ENCODE assay signal across 7 mouse cellular contexts in genomic region chr19:6018142-6019089, GRCm38 (mm10). TPM values are rescaled to one million over a fixed set of nuclear protein-coding genes. Genes with fewer than 3 reads are reported as not detected.
DNase-seq lines count a peak whose midpoint lies in the region; ATAC-seq lines count a peak whose summit lies in the region.

No protein-coding gene starts in this region.

- DNase-seq in CD8-positive naive resting alpha-beta T cell, adult 2 months (ENCODE audit: low read depth in 2 of 2, low spot score in 2 of 2), result peak; percentile 82 to 92
- peak; percentile 95 for DNase-seq in ZHBTc4 (ENCODE audit: low read depth, low spot score)
- peak; percentile 87 to 88 for DNase-seq in layer of hippocampus, postnatal 10 days (ENCODE audit: low spot score in 2 of 2)
- peak; percentile 91 for DNase-seq in lung, postnatal 25 days (ENCODE audit: low spot score)
- peak; percentile 94 for DNase-seq in skeletal muscle tissue, adult 2 months (ENCODE audit: low read depth, low spot score)

- peak; percentile 53 for ATAC-seq in common myeloid progenitor, adult 5-6 weeks (replicated peaks; ENCODE audit: low read depth, poor library complexity, severe bottlenecking)
- peak; percentile 62 for ATAC-seq in granulocyte monocyte progenitor cell, adult 5-6 weeks (replicated peaks; ENCODE audit: poor library complexity, severe bottlenecking)

RNA-seq across cellular contexts. Expression of gene Capn1, which starts 2.7 kb away (rescaled TPM):
- 29.9 and 37.2 TPM in 2 replicates for total RNA-seq in common myeloid progenitor, adult 5-6 weeks (2017)
- total RNA-seq in granulocyte monocyte progenitor cell, adult 5-6 weeks (2014; fragmentation: Nextera tagmentation), result 35.2 and 38.6 TPM in 2 replicates
- 32.2 and 37.7 TPM in 2 replicates for total RNA-seq in granulocyte monocyte progenitor cell, adult 5-6 weeks (2017)
- total RNA-seq in layer of hippocampus, postnatal 10 days (2021), result 10 to 100 TPM; 17.7 to 19.1 TPM

RNA-seq across cellular contexts. Expression of gene Syvn1, which starts 28.0 kb away (rescaled TPM):
- 5.9 and 6.5 TPM in 2 replicates for total RNA-seq in common myeloid progenitor, adult 5-6 weeks (2017)
- total RNA-seq in granulocyte monocyte progenitor cell, adult 5-6 weeks (2014; fragmentation: Nextera tagmentation), result 33.6 and 46.5 TPM in 2 replicates
- total RNA-seq in granulocyte monocyte progenitor cell, adult 5-6 weeks (2017), result 3.8 and 8.2 TPM in 2 replicates
- total RNA-seq in layer of hippocampus, postnatal 10 days (2021), result 10 to 100 TPM; 40.6 to 41.2 TPM

RNA-seq across cellular contexts. Expression of gene Slc22a20, which starts 32.5 kb away (rescaled TPM):
- total RNA-seq in common myeloid progenitor, adult 5-6 weeks (2017), result not detected in 2 replicates
- total RNA-seq in granulocyte monocyte progenitor cell, adult 5-6 weeks (2014; fragmentation: Nextera tagmentation), result not detected in 2 replicates
- total RNA-seq in granulocyte monocyte progenitor cell, adult 5-6 weeks (2017), result not detected in 2 replicates
- not detected for total RNA-seq in layer of hippocampus, postnatal 10 days (2021)

RNA-seq across cellular contexts. Expression of gene Mrpl49, which starts 39.2 kb away (rescaled TPM):
- 25.8 and 35.8 TPM in 2 replicates for total RNA-seq in common myeloid progenitor, adult 5-6 weeks (2017)
- 39.7 and 52.3 TPM in 2 replicates for total RNA-seq in granulocyte monocyte progenitor cell, adult 5-6 weeks (2014; fragmentation: Nextera tagmentation)
- total RNA-seq in granulocyte monocyte progenitor cell, adult 5-6 weeks (2017), result 45.2 and 46.1 TPM in 2 replicates
- total RNA-seq in layer of hippocampus, postnatal 10 days (2021), result 10 to 100 TPM; 40.3 to 42.4 TPM

RNA-seq across cellular contexts. Expression of gene Fau, which starts 39.2 kb away (rescaled TPM):
- 1,809 and 1,850 TPM in 2 replicates for total RNA-seq in common myeloid progenitor, adult 5-6 weeks (2017)
- total RNA-seq in granulocyte monocyte progenitor cell, adult 5-6 weeks (2014; fragmentation: Nextera tagmentation), result 2,326 and 2,717 TPM in 2 replicates
- 1,639 and 2,001 TPM in 2 replicates for total RNA-seq in granulocyte monocyte progenitor cell, adult 5-6 weeks (2017)
- total RNA-seq in layer of hippocampus, postnatal 10 days (2021), result 100 to 1,000 TPM; 656 to 785 TPM

Comparison
In these comparisons a context has a peak if more than half of its experiments do, and no peak if none do; other contexts are left out.
1. Peak in every context shown above with its lines: DNase-seq and ATAC-seq.